Mouse (Mus musculus) heart, adult 2 months (tissue): ENCODE measurements around the gene Sac3d1. TPM values are rescaled to one million over a fixed set of nuclear protein-coding genes. Genes with fewer than 3 reads are reported as not detected.

Experiments used
- DNase-seq, 2 experiments: peaks; one replicate each; pipeline ENCODE4 v3.0.0; 2021
- H3K27ac ChIP-seq: fragments of 200-600 bp; 2 replicates; pipeline ENCODE4 v1.8.1; 2022
- H3K27me3 ChIP-seq: fragments of 200-500 bp; 2 replicates; pipeline ENCODE4 v1.6.1; 2012; ENCODE audit warnings: mild to moderate bottlenecking, low read length, inconsistent platforms, mixed read lengths; ENCODE audit not compliant: control insufficient read depth, insufficient read depth
- H3K36me3 ChIP-seq: fragments of 200-500 bp; 2 replicates; pipeline ENCODE4 v1.6.1; 2012; ENCODE audit warnings: low read length, inconsistent platforms; ENCODE audit not compliant: control insufficient read depth, insufficient read depth
- H3K4me1 ChIP-seq: fragments of 200-500 bp; 2 replicates; pipeline ENCODE4 v1.6.1; 2011; ENCODE audit warnings: low read length; ENCODE audit not compliant: control insufficient read depth, insufficient read depth
- H3K4me3 ChIP-seq: fragments of 200-600 bp; 2 replicates; pipeline ENCODE4 v1.8.1; 2022
- H3K79me2 ChIP-seq: fragments of 200-500 bp; replicated peaks from 2 replicates; pipeline ENCODE4 v1.6.1; 2012; ENCODE audit warnings: mild to moderate bottlenecking, inconsistent platforms, low read length, moderate library complexity, mixed read lengths; ENCODE audit not compliant: control insufficient read depth, insufficient read depth
- H3K9ac ChIP-seq: fragments of 200-500 bp; 2 replicates; pipeline ENCODE4 v1.6.1; 2012; ENCODE audit warnings: low read depth, mild to moderate bottlenecking, control low read depth, inconsistent platforms, low read length, mixed read lengths
- CTCF ChIP-seq: fragments of 200-600 bp; IDR thresholded peaks from 2 replicates; pipeline ENCODE4 v1.8.1; 2022; ENCODE audit warnings: antibody characterized with exemption, mild to moderate bottlenecking, moderate library complexity
- EP300 ChIP-seq: fragments of 200-500 bp; IDR thresholded peaks from 2 replicates; pipeline ENCODE4 v1.6.1; 2011; ENCODE audit warnings: low read depth, low read length, control low read depth; ENCODE audit not compliant: insufficient read depth
- POLR2A ChIP-seq: fragments of 200-500 bp; IDR thresholded peaks from 2 replicates; pipeline ENCODE4 v1.6.1; 2011; ENCODE audit warnings: mild to moderate bottlenecking, low read depth, low read length, control low read depth; ENCODE audit not compliant: insufficient read depth
- WGBS: fragments of 180-500 bp; shearing (Covaris S2); methylation state at CpG from one replicate; pipeline ENCODE4 v1.1.7; 2018; 5-methylcytosine and 5-hydroxymethylcytosine counted together
- intact Hi-C: fragments of 180-260 bp; cut with DNase I; formaldehyde crosslinking; loops from one replicate; pipeline ENCODE4 v1.15.1; 2025
- polyA plus RNA-seq: library from polyadenylated mRNA; depleted of rRNA; stranded (reverse); fragments of >200 nt; gene quantifications from 2 replicates; pipeline ENCODE4 v1.2.3, GENCODE M21; 2012
- total RNA-seq, 2 experiments: library from RNA; stranded (reverse); gene quantifications; 2 replicates each; pipeline ENCODE4 v1.2.3; 2021

The Sac3d1 gene
- total and polyA plus RNA-seq, 3 experiments: 8.7 to 15.4 (median 10.3) TPM

DNA sequence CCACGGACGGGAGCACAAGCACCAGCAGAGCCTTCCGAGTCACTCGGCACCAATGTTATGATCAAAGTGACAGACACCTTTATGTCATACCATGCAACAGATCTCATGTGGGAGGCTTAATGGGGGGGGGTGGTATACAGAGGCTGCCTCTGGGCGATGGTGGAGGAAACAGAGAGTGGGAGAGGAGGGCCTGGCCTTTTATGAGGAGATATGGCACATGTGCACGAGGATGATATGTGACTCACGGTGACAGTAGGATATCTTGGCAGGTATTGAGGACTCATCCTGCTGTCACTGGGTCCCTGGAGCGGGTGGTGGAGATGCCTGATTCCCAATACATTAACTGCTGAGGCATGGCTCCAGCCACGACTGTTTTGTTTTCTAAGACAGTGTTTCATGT, 36.7 kb upstream of the Sac3d1 start:
- intact Hi-C loops: no loop called here
- no peak for TF ChIP-seq POLR2A
- TF ChIP-seq EP300: no peak
- no peak for TF ChIP-seq CTCF
- H3K27me3 ChIP-seq: no peaks in the 10 kb centered on the region
- no peaks in the 10 kb centered on the region for H3K4me1 ChIP-seq
- no peak overlapping the region for H3K27ac ChIP-seq
- 79% methylated on average over 9 of the region's 9 CpGs for WGBS
- no peak for DNase-seq
- H3K79me2 ChIP-seq: no peaks in the 10 kb centered on the region
- no peak overlapping the region for H3K4me3 ChIP-seq
- no peaks in the 10 kb centered on the region for H3K36me3 ChIP-seq
- no peak overlapping the region for H3K9ac ChIP-seq

- TF ChIP-seq POLR2A (no peak), EP300 (no peak), CTCF (no peak)
- no peak overlapping the region for H3K4me3 ChIP-seq
- 61% methylated on average over 5 of the region's 5 CpGs for WGBS
- no peaks in the 10 kb centered on the region for H3K79me2 ChIP-seq
- H3K36me3 ChIP-seq: no peaks in the 10 kb centered on the region
- peaks cover 1% of the 10 kb centered on the region; the same call in 1 of the 2 replicates for H3K4me1 ChIP-seq
- intact Hi-C loops: no loop called here
- H3K27ac ChIP-seq: no peak overlapping the region
- DNase-seq: no peak
- H3K9ac ChIP-seq: no peak overlapping the region
- no peaks in the 10 kb centered on the region for H3K27me3 ChIP-seq
Measured at GRCm38 (mm10) chr19:6144842-6145241, 26.4 kb upstream of the Sac3d1 start.

DNA sequence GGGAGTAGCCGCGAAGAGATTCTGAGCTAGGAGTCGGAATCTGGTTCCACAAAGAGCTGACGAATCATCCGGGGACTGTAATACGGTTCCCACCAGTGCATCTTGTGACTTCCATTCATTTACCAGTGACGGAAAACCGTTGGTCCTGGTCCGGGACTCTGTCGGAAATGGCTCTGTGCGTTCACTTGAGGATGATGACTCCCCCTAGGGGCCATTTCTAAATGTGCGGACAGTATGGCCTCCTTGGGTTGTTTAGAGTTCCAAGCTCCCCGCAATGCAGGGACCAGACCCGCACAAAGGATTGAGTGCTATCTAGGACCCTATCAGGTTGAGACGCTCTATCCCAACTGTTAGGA, 22.9 kb upstream of the Sac3d1 start, which contains the start of gene Arl2:
TSS of gene Arl2 (minus strand) at position 155 of the 356 bp plus-strand sequence.
- intact Hi-C loops: loop anchor here (2.0 kb wide), 1 partner anchor 95 kb away; no protein-coding TSS in a partner anchor
- Histone ChIP-seq H3K4me3 (peak within 1 kb of the TSS; percentile 94), H3K36me3 (no peaks in the 10 kb centered on the region), H3K27ac (peak within 1 kb of the TSS; percentile 97), H3K4me1 (peaks cover 1% of the 10 kb centered on the region; the same call in 1 of the 2 replicates), H3K79me2 (no peaks in the 10 kb centered on the region), H3K9ac (peak within 1 kb of the TSS; percentile 90), H3K27me3 (no peaks in the 10 kb centered on the region)
- peak in 1 of 2 experiments; percentile 79 for DNase-seq
- 1% methylated on average over 15 of the region's 15 CpGs for WGBS
- TF ChIP-seq CTCF (peak; percentile 67), POLR2A (no peak)

DNA sequence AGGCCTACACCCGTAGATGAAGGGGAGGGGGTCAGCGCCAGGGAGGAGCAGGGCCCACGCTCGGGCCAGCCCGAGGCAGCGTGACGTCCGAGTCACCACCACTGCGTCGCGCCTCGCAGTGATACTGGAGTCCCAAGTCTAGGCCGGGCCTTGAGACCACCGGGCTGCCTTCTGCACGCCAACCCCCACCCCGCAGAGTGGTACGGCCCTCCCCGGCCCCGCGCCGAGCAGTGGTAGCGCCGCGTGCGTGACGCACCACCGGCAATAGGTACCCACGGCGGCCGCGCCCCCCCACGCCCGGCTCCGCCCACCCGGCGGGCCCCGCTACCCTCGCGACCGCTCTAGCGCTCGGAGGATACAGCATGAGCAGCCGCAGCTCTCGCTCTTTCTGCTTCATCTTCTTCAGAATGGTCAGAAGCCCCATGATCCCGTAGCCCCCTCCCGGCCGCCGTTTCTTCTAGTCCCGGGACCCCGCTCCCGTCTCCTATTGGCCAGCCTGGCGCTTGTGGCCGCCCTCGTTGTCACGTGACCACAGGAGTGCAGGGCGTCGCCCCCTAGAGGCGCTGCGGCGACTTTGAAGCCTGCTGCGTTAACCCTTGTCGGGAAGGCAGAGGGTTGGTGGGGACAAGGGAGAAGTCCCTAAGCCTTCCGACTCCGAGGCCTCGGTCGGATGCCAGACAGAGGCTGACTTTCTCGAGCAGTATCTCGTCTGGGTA, 22.4 kb upstream of the Sac3d1 start, which contains the start of gene Batf2:
TSS of gene Batf2 (plus strand) at position 306 of the 716 bp plus-strand sequence.
- Histone ChIP-seq H3K27me3 (no peaks in the 10 kb centered on the region), H3K27ac (peak within 1 kb of the TSS; percentile 97), H3K9ac (peak within 1 kb of the TSS; percentile 90), H3K4me3 (peak within 1 kb of the TSS; percentile 94), H3K79me2 (no peaks in the 10 kb centered on the region), H3K36me3 (no peaks in the 10 kb centered on the region), H3K4me1 (peaks cover 1% of the 10 kb centered on the region; the same call in 1 of the 2 replicates)
- under 1% methylated on average over 65 of the region's 68 CpGs for WGBS
- peak; percentile 91 to 93 for DNase-seq
- TF ChIP-seq EP300 (no peak), CTCF (peak; percentile 73), POLR2A (peak; percentile 42; the same call in 1 of the 2 replicates)
- intact Hi-C loops: loop anchor here (1.0 to 2.0 kb wide), 2 partner anchors 13 to 96 kb away; partner anchors contain the start of gene Snx15

- no peak for DNase-seq
- Histone ChIP-seq H3K27ac (peak overlapping the region; percentile 97), H3K4me1 (peaks cover 1% of the 10 kb centered on the region; the same call in 1 of the 2 replicates), H3K79me2 (no peaks in the 10 kb centered on the region), H3K4me3 (peak overlapping the region; percentile 94), H3K27me3 (no peaks in the 10 kb centered on the region), H3K9ac (peak overlapping the region; percentile 90), H3K36me3 (no peaks in the 10 kb centered on the region)
- intact Hi-C loops: loop anchor here (1.0 to 2.0 kb wide), 2 partner anchors 12 to 96 kb away; partner anchors contain the start of gene Snx15
- TF ChIP-seq EP300 (no peak), POLR2A (no peak), CTCF (no peak)
- WGBS: 3% methylated on average over 16 of the region's 16 CpGs
Measured at GRCm38 (mm10) chr19:6140374-6140677, 21.9 kb upstream of the Sac3d1 start.

DNA sequence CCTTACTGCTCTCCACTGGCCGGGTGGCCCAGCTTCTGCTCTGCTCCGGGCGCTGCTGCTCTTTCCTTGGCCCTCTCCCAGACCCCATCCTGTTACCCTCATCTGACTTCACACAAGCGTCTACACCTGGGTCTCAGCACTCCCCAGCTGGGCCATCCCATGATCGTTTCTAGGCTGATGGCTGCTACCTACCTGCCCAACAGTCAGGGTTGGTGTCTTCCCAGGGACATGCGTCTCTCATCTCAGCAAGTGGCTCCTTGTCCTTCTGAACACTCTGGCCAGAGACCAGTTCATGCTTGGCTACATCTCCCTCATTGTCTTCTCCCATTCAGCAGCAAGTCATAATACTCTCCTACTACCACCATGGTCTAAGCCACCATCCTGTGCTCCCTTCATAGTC, 21.3 kb upstream of the Sac3d1 start:
- no peaks in the 10 kb centered on the region for H3K36me3 ChIP-seq
- H3K27me3 ChIP-seq: no peaks in the 10 kb centered on the region
- WGBS: 91% methylated on average over 6 of the region's 6 CpGs
- intact Hi-C loops: loop anchor here (1.0 to 2.0 kb wide), 2 partner anchors 11 to 97 kb away; partner anchors contain the start of gene Snx15
- H3K4me3 ChIP-seq: no peak overlapping the region
- no peak for DNase-seq
- no peaks in the 10 kb centered on the region for H3K79me2 ChIP-seq
- H3K9ac ChIP-seq: no peak overlapping the region
- peak overlapping the region; percentile 97 for H3K27ac ChIP-seq
- TF ChIP-seq POLR2A (no peak), EP300 (no peak), CTCF (no peak)
- H3K4me1 ChIP-seq: peaks cover 1% of the 10 kb centered on the region; the same call in 1 of the 2 replicates
